Mouse (Mus musculus) kidney, postnatal 10 days (tissue): ENCODE data around the gene Eno4.
A peak's percentile ranks its signal among the peaks of the same experiment; 100 is the strongest.

ENCODE experiments used
- DNase-seq: peaks from one replicate; pipeline ENCODE4 v3.0.0; 2021; ENCODE audit warnings: mixed read lengths

Eno4 gene

GRCm38 (mm10) chr19:58975216-58975863 is 32.1 kb downstream of the Eno4 start:
- DNase-seq: no peak

DNA sequence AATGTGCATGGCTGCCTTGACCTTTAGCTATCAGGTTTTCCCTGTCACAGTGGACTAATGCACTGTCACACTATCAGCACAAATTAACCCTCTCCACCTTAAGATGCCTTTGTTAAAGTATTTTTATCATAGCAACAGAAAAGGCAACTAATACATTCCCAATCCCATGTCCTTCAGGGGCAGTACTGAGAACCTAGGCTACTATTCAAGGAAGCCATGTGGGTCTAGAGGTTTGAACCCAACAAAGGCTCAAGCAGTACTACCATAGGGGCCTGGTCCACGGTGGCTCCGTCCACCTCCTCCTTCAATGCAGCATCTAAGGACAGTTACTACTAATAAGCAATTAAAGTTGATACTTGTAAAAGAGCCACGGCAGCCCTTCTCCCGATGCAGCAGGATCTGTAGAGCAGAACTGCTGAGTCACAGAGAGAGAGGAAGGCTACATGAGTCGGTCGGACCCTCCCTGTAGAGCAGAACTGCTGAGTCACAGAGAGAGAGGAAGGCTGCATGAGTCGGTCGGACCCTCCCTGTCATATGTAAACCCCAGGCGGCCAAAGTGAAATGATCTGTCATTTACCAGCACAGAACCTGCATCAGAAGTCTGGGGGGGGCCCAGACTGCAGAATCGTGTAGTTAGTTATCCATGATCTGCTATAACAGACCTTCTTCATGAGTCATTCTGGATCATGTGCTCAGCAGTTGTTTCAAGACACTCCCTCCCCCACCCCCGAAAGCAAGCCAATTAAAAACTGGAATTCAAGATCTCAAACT is 35.4 kb downstream of the Eno4 start:
- no peak for DNase-seq

- DNase-seq: peak; percentile 66
These were observed 36.3 kb downstream of the Eno4 start for GRCm38 (mm10) chr19:58979436-58980055.

DNA sequence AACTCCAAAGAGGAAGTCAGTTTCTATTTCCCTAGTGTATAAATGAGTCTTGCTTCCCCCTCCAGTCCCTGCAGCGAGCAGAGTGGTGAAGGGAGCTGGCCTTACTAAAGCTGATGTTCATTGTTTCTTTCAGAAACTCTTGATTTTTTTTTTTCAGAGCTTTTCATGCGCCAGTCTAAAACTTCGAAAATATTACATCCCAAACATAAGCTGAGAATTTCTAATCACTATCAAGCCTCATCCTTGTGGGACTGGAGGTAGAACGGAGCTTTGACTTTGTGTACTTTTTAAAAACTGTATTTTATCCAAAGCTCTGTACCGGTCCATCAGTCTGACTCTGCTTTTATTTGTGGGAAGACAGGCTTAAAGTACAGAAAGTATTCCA is 36.8 kb downstream of the Eno4 start:
- no peak for DNase-seq

DNA sequence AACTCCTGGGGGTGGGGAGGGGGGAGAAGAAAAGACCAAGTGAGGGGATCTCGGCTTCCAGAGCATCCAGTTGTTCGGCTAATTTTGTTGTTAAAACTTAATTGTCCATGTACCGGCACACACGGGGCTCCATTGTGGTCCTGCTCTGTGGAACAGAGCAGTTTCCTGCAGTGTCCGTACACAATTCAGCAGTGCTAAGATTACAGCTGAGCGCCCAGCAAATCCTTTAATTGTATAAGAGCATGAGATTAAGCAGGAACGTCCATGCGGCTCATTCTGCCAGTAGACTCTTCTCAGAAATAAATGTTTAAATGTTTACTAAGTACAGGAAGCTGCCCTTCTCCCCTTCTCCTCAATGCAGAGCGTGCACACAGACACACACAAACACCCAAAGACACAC is 38.3 kb downstream of the Eno4 start:
- no peak for DNase-seq

DNA sequence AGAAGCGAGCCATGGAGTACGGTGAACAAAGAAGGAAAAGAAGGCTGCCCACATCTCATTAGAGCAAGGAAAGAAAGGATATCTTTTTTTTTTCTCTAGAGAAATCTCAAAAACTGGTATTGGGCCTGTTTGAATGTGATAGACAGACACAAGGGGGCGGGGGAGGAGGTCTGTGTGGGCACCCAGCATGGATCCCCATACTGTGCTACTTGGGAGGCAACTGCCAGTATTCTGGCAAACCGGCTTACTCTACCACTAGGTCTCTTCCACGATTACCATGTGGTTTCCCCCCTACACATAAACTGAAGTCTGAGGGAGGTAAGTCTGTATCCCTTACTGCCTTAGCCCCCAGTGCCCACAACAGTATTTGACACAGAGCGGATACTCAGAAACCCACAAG is 59.6 kb downstream of the Eno4 start:
- no peak for DNase-seq

DNA sequence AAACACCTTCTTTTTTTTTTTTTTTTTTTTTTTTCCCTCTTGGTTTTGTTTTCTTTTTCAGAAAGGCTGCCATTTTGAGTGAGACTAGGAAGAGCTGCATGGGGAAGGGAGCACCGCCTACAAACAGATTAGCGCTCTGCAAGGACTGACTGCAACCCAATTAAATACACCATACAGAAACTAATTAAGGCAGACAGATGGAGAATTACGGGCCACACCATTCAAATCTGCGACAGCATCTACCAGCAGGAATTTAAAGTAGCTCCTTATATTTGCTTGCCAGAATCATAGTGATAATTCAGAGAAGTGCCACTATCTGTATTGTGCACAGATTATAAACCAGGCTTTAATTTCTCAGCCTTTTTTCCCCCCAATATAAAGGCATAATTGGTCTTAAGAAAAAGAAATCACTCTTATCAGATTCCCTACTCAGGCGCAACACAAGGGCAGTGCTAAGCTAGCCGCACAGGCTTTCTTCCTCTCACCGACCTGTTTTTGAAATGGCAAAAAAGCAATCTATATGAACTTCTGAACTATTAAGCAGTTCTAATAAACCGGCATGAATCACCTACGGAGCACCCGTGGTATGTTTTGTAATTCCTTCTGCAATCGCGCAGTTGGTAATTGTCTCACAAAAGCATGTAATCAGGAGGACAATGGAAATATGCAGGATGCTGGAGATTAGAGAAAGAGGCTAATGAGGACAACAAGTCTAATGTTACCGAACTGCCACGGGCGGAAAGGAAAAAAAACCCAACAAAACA is 63.5 kb downstream of the Eno4 start:
- DNase-seq: no peak

GRCm38 (mm10) chr19:59010802-59011201 is 67.6 kb downstream of the Eno4 start:
- no peak for DNase-seq
